8 mouse cellular contexts compared by ENCODE assay signal in the genomic region with DNA sequence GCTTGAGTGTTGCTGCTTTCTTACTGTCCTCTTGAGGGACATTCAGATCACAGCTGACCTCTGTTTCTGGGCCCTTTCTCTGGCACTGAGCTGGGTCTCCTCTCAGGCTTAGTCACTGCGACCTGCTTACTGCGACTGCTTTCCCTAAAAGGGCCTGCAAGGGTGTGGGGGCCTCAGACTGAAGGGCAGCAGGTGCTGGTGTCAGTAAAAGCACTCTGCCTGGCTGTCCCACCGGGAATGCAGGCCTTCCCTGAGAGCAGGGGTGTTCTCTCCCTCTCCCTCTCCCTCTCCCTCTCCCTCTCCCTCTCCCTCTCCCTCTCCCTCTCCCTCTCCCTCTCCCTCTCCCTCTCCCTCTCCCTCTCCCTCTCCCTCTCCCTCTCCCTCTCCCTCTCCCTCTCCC. TPM values are rescaled to one million over a fixed set of nuclear protein-coding genes. Genes with fewer than 3 reads are reported as not detected.
A peak's percentile ranks its signal among the peaks of the same experiment; 100 is the strongest.
DNase-seq lines count a peak whose midpoint lies in the region; ATAC-seq and TF ChIP-seq lines count a peak whose summit lies in the region.
"Not testable (repeated sequence)": the region's sequence is repeated elsewhere in the genome, so short reads cannot be mapped to it uniquely, and the experiment has no call there.
"Had no signal": no experiment of that assay in that cellular context is flagged by ENCODE, and none has a peak within 500 bp of the region (broad histone marks: within the 10 kb centered on the region; RNA-seq: fewer than 3 reads in every experiment).

No protein-coding gene starts in this region.

- ATAC-seq in heart, embryonic 15.5 days (replicated peaks; ENCODE audit: insufficient number of reproducible peaks, insufficient read depth, low FRiP score, low read depth) = not testable (repeated sequence)
- ATAC-seq in kidney, embryonic 16.5 days (ENCODE audit: low FRiP score, low TSS enrichment) = 0 out of 2 replicates have a peak, but pooled peaks have one; percentile 31
- ATAC-seq in stomach, postnatal 0 days (ENCODE audit: low FRiP score, low TSS enrichment) = peak; percentile 30; the same call in 1 of the 2 replicates

- not testable (repeated sequence) for H3K4me3 ChIP-seq in gastrocnemius, adult 2 months; heart, embryonic 15.5 days; kidney, embryonic 16.5 days (ENCODE audit: low read length); stomach, postnatal 0 days (ENCODE audit: low read depth, low read length)

- TF ChIP-seq CTCF in gastrocnemius, adult 2 months (IDR thresholded peaks at IDR 0.05); stomach, postnatal 0 days (IDR thresholded peaks at IDR 0.05; ENCODE audit: low read depth): not testable (repeated sequence)

- DNase-seq in gastrocnemius, adult 2 months = peak; percentile 42
- peak; percentile 18 for DNase-seq in gastrocnemius, postnatal 25 days
- DNase-seq in retina, embryonic 14.5 days (ENCODE audit: low spot score) = peak; percentile 20
- not testable (repeated sequence) for DNase-seq in stomach, postnatal 0 days (ENCODE audit: low spot score)

- intact Hi-C loops in gastrocnemius, adult 2 months (cut with DNase I) = not testable (repeated sequence)

- 9% methylated on average over 3 of the region's 3 CpGs for WGBS in heart, embryonic 15.5 days
- WGBS in kidney, embryonic 16.5 days = 4% methylated on average over 3 of the region's 3 CpGs
- 6% methylated on average over 3 of the region's 3 CpGs for WGBS in stomach, postnatal 0 days

- TF ChIP-seq EP300 in stomach, postnatal 0 days (optimal IDR thresholded peaks at IDR 0.05) = not testable (repeated sequence)

- H3K9me3 ChIP-seq in heart, embryonic 15.5 days (replicated peaks); kidney, embryonic 16.5 days (ENCODE audit: low read length); stomach, postnatal 0 days (ENCODE audit: control insufficient read depth, low read length): not testable (repeated sequence)

- not testable (repeated sequence) for H3K36me3 ChIP-seq in heart, embryonic 15.5 days; kidney, embryonic 16.5 days (ENCODE audit: insufficient read depth, low read length); stomach, postnatal 0 days (ENCODE audit: control insufficient read depth, insufficient read depth, low read length)

- not testable (repeated sequence) for H3K4me2 ChIP-seq in heart, embryonic 15.5 days; kidney, embryonic 16.5 days (replicated peaks; ENCODE audit: low read depth, low read length); stomach, postnatal 0 days (replicated peaks; ENCODE audit: low read depth)

- not testable (repeated sequence) for H3K27me3 ChIP-seq in heart, embryonic 15.5 days; kidney, embryonic 16.5 days (ENCODE audit: insufficient read depth, low read length); stomach, postnatal 0 days (ENCODE audit: control insufficient read depth, insufficient read depth, low read length)

- not testable (repeated sequence) for H3K4me1 ChIP-seq in heart, embryonic 15.5 days (replicated peaks); kidney, embryonic 16.5 days (ENCODE audit: insufficient read depth, low read length); stomach, postnatal 0 days (replicated peaks; ENCODE audit: control insufficient read depth, insufficient read depth)

- H3K9ac ChIP-seq in heart, embryonic 15.5 days = 0 out of 2 replicates have a peak overlapping the region, but pooled peaks have one; percentile 7
- not testable (repeated sequence) for H3K9ac ChIP-seq in kidney, embryonic 16.5 days (replicated peaks; ENCODE audit: low read length); stomach, postnatal 0 days (ENCODE audit: low read length)

- H3K27ac ChIP-seq in gastrocnemius, adult 2 months = peak overlapping the region; percentile 68
- not testable (repeated sequence) for H3K27ac ChIP-seq in heart, embryonic 15.5 days; kidney, embryonic 16.5 days (ENCODE audit: low read length); stomach, postnatal 0 days (replicated peaks)

RNA-seq across cellular contexts. Expression of gene Slc9a2, which starts 12.9 kb away (rescaled TPM):
- 10 to 100 TPM; 16.6 to 30.1 TPM for total RNA-seq in gastrocnemius, adult 2 months (2021)
- total RNA-seq in gastrocnemius, postnatal 25 days (2021) = 10 to 100 TPM; 17.9 to 25.7 TPM
- polyA plus RNA-seq in heart, embryonic 15.5 days (2015; fragmentation: Nextera tagmentation; extraction: Ambion mirVana) = 0.37 and 0.67 TPM in 2 replicates
- polyA plus RNA-seq in kidney, embryonic 16.5 days (2015; fragmentation: Nextera tagmentation; extraction: Ambion mirVana) = 2.7 and 2.8 TPM in 2 replicates
- polyA plus RNA-seq in stomach, postnatal 0 days (2015; fragmentation: Nextera tagmentation; extraction: Ambion mirVana) = 13.9 and 14.2 TPM in 2 replicates
- total RNA-seq: MEL had no signal
- polyA plus RNA-seq: forebrain, embryonic 11.5 days had no signal
